Mouse (Mus musculus) liver, postnatal 0 days (tissue): Measurements from ENCODE around the gene Gldn.

Source experiments
- CTCF ChIP-seq: sonication (generic); IDR thresholded peaks from 2 replicates; pipeline ENCODE4 v1.5.1; 2016; ENCODE audit warnings: antibody characterized with exemption, low read depth
- EP300 ChIP-seq: IDR thresholded peaks from 2 replicates; pipeline ENCODE4 v1.6.1; 2016; ENCODE audit warnings: antibody characterized with exemption, low read depth, mild to moderate bottlenecking

GRCm38 (mm10) chr9:54329201-54329600, 42.9 kb downstream of the Gldn start:
- TF ChIP-seq EP300: no peak
- no peak for TF ChIP-seq CTCF
